Mouse (Mus musculus) adrenal gland, adult (tissue): ENCODE measurements around the gene 2410137M14Rik.

Source experiments
- DNase-seq, 2 experiments: peaks; one replicate each; pipeline ENCODE4 v3.0.0; 2022 to 2023; ENCODE audit warnings: low spot score in 1 of 2; ENCODE audit not compliant: inconsistent age in 2 of 2

Gene 2410137M14Rik

GRCm38 (mm10) chr17:36950981-36951947 is 29.8 kb downstream of the 2410137M14Rik start, which contains the start of gene Ppp1r11:
Gene Ppp1r11, minus strand, starts transcription at chr17:36951741.
- DNase-seq: peak; percentile 98 to 99

GRCm38 (mm10) chr17:36949265-36949664 is 31.8 kb downstream of the 2410137M14Rik start:
- DNase-seq: no peak

GRCm38 (mm10) chr17:36948286-36948685 is 32.8 kb downstream of the 2410137M14Rik start:
- DNase-seq: no peak

GRCm38 (mm10) chr17:36947051-36947819 is 33.8 kb downstream of the 2410137M14Rik start:
- DNase-seq: peak; percentile 81 to 91

- DNase-seq: no peak
Observed at GRCm38 (mm10) chr17:36944121-36944775, 36.8 kb downstream of the 2410137M14Rik start.

- DNase-seq: no peak
Observed at GRCm38 (mm10) chr17:36943691-36944090, 37.3 kb downstream of the 2410137M14Rik start.

GRCm38 (mm10) chr17:36942791-36943471 is 38.1 kb downstream of the 2410137M14Rik start, which contains the start of gene Rnf39:
Gene Rnf39, plus strand, starts transcription at chr17:36942918.
- DNase-seq: peak in 1 of 2 experiments; percentile 56

GRCm38 (mm10) chr17:36942391-36942790 is 38.6 kb downstream of the 2410137M14Rik start:
- peak; percentile 51 to 73 for DNase-seq

- peak in 1 of 2 experiments; percentile 89 for DNase-seq
Observed at GRCm38 (mm10) chr17:36938056-36938455, 43.0 kb downstream of the 2410137M14Rik start.

- DNase-seq: peak; percentile 63 to 86
Observed at GRCm38 (mm10) chr17:36931806-36932205, 49.2 kb downstream of the 2410137M14Rik start.

GRCm38 (mm10) chr17:36931130-36931529 is 49.9 kb downstream of the 2410137M14Rik start:
- no peak for DNase-seq

GRCm38 (mm10) chr17:36930233-36930632 is 50.8 kb downstream of the 2410137M14Rik start:
- peak in 1 of 2 experiments; percentile 33 for DNase-seq

- no peak for DNase-seq
Observed at GRCm38 (mm10) chr17:36929236-36929932, 51.7 kb downstream of the 2410137M14Rik start.
